Mouse (Mus musculus) urinary bladder, adult 2 months (tissue): ENCODE data around the gene Ddr1. TPM values are rescaled to one million over a fixed set of nuclear protein-coding genes. Genes with fewer than 3 reads are reported as not detected.

ENCODE experiments used
- DNase-seq: peaks from one replicate; pipeline ENCODE4 v3.0.0; 2022; ENCODE audit warnings: low spot score
- polyA plus RNA-seq: library from polyadenylated mRNA; depleted of rRNA; stranded (reverse); fragments of >200 nt; gene quantifications from 2 replicates; pipeline ENCODE4 v1.2.3, GENCODE M21; 2012; rRNA removed

Gene Ddr1
- polyA plus RNA-seq, 1 experiment, result 20.2 TPM

GRCm38 (mm10) chr17:35635699-35636111, 68.7 kb downstream of the Ddr1 start:
- no peak for DNase-seq

DNA sequence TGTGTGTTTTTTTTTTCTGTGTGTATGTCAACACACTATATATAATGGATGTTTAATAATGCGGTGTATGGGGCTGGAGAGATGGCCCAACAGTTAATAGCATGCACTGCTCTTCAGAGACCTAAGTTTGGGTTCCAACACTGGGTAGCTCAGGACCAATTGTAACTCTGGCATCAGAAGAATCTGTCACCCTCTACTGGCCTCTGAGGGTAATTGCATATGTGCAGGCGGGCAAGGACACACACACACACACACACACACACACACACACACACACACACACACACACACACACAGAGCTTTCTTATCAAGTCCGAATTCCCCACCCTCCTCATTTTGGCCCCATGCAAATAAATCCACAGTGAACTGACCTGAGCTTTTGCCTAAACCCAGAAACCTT, 69.2 kb downstream of the Ddr1 start:
- DNase-seq, result no peak

DNA sequence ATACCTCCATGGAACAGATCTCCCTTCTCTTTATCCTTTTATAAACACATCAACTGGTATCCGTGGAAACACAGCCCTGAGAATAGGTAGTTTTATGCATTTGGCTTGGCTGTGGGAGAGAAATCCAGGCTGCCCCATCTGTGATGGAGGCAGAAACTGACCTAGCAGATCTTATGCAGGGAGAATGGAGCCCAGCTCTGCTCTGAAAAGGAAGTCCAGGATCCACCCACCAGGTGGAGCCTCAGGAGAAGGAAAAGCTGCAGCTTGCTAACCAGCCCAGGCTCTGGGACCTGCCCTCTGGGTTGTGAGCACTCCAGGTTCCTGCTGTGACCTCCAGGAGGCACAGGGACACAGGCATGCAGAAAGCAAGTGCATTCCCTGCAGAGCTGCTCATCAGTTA, 70.4 kb downstream of the Ddr1 start:
- no peak for DNase-seq

Other genes with a start within 250 kb of the Ddr1 start
- gene H2-Q10, start 234.5 kb downstream of the Ddr1 start, polyA plus RNA-seq, result 0.80 and 1.4 TPM in 2 replicates
- gene Pou5f1, start 198.6 kb downstream of the Ddr1 start, polyA plus RNA-seq, result not detected in 2 replicates
- 9.6 and 11.5 TPM in 2 replicates for gene Tcf19, start 187.8 kb downstream of the Ddr1 start, polyA plus RNA-seq
- 15.3 and 16.2 TPM in 2 replicates for gene Cchcr1, start 187.5 kb downstream of the Ddr1 start, polyA plus RNA-seq
- 0.12 and 0.15 TPM in 2 replicates for gene Psors1c2, start 171.4 kb downstream of the Ddr1 start, polyA plus RNA-seq
- 0.56 and 1.1 TPM in 2 replicates for gene Cdsn, start 152.5 kb downstream of the Ddr1 start, polyA plus RNA-seq
- gene 2300002M23Rik, start 137.2 kb downstream of the Ddr1 start, polyA plus RNA-seq, result not detected in 2 replicates
- not detected in 2 replicates for gene Sfta2, start 103.1 kb downstream of the Ddr1 start, polyA plus RNA-seq
- not detected in 2 replicates for gene Gm9573, start 78.0 kb downstream of the Ddr1 start, polyA plus RNA-seq
- 0.04 and 0.07 TPM in 2 replicates for gene Mucl3, start 60.9 kb downstream of the Ddr1 start, polyA plus RNA-seq
- 21.3 and 21.8 TPM in 2 replicates for gene Vars2, start 37.0 kb downstream of the Ddr1 start, polyA plus RNA-seq
- 19.8 and 22.4 TPM in 2 replicates for gene Gtf2h4, start 30.9 kb downstream of the Ddr1 start, polyA plus RNA-seq
- 55.3 and 73.7 TPM in 2 replicates for gene Ier3, start 117.1 kb upstream of the Ddr1 start, polyA plus RNA-seq
- gene Flot1, start 118.6 kb upstream of the Ddr1 start, polyA plus RNA-seq, result 156 and 192 TPM in 2 replicates
- 257 TPM in 2 replicates for gene Tubb5, start 133.7 kb upstream of the Ddr1 start, polyA plus RNA-seq
- 10.4 and 14.2 TPM in 2 replicates for gene Mdc1, start 136.9 kb upstream of the Ddr1 start, polyA plus RNA-seq
- gene Nrm, start 156.7 kb upstream of the Ddr1 start, polyA plus RNA-seq, result 10.9 and 11.6 TPM in 2 replicates
- 55.2 and 57.5 TPM in 2 replicates for gene Ppp1r18, start 161.0 kb upstream of the Ddr1 start, polyA plus RNA-seq
- 53.4 and 57.7 TPM in 2 replicates for gene Dhx16, start 175.2 kb upstream of the Ddr1 start, polyA plus RNA-seq
- gene 2310061I04Rik, start 192.8 kb upstream of the Ddr1 start, polyA plus RNA-seq, result 29.6 and 35.9 TPM in 2 replicates
- 45.9 and 58.8 TPM in 2 replicates for gene Atat1, start 205.5 kb upstream of the Ddr1 start, polyA plus RNA-seq
- 77.9 and 90.8 TPM in 2 replicates for gene Mrps18b, start 211.8 kb upstream of the Ddr1 start, polyA plus RNA-seq
- 25.8 and 26.0 TPM in 2 replicates for gene Ppp1r10, start 211.8 kb upstream of the Ddr1 start, polyA plus RNA-seq